Mouse (Mus musculus) stomach, postnatal 0 days (tissue): ENCODE results near the gene Pias1. TPM values are rescaled to one million over a fixed set of nuclear protein-coding genes. Genes with fewer than 3 reads are reported as not detected.

Experiments
- ATAC-seq: fragments of 200-750 bp; cut with Nextera tagmentation; 2 replicates; pipeline ENCODE4 v1.8.0; 2017; ENCODE audit not compliant: low FRiP score, low TSS enrichment
- DNase-seq: peaks from one replicate; pipeline ENCODE4 v3.0.0-alpha.2; 2016; ENCODE audit warnings: low spot score
- H3K27ac ChIP-seq: fragments of 300-500 bp; sonication (generic); replicated peaks from 2 replicates; pipeline ENCODE4 v1.5.1; 2014; ENCODE audit warnings: mild to moderate bottlenecking, control low read depth
- H3K27me3 ChIP-seq: fragments of 300-500 bp; sonication (generic); 2 replicates; pipeline ENCODE4 v1.6.1; 2014; ENCODE audit warnings: low read length; ENCODE audit not compliant: control insufficient read depth, insufficient read depth
- H3K36me3 ChIP-seq: fragments of 300-500 bp; sonication (generic); 2 replicates; pipeline ENCODE4 v1.6.1; 2014; ENCODE audit warnings: low read length, mixed read lengths; ENCODE audit not compliant: control insufficient read depth, insufficient read depth
- H3K4me1 ChIP-seq: fragments of 300-500 bp; sonication (generic); replicated peaks from 2 replicates; pipeline ENCODE4 v1.6.1; 2014; ENCODE audit warnings: antibody characterized with exemption; ENCODE audit not compliant: control insufficient read depth, insufficient read depth
- H3K4me2 ChIP-seq: fragments of 300-500 bp; sonication (generic); replicated peaks from 2 replicates; pipeline ENCODE4 v1.6.1; 2014; ENCODE audit warnings: low read depth, mild to moderate bottlenecking, control low read depth, moderate library complexity
- H3K4me3 ChIP-seq: fragments of 300-500 bp; sonication (generic); 2 replicates; pipeline ENCODE4 v1.5.1; 2014; ENCODE audit warnings: low read depth, low read length, control low read depth
- H3K9ac ChIP-seq: fragments of 300-500 bp; sonication (generic); 2 replicates; pipeline ENCODE4 v1.6.1; 2014; ENCODE audit warnings: mild to moderate bottlenecking, low read length, control low read depth, mixed read lengths
- H3K9me3 ChIP-seq: fragments of 300-500 bp; sonication (generic); 2 replicates; pipeline ENCODE4 v1.6.1; 2016; ENCODE audit warnings: low read length; ENCODE audit not compliant: control insufficient read depth
- CTCF ChIP-seq: IDR thresholded peaks from 2 replicates; pipeline ENCODE4 v1.5.1; 2016; ENCODE audit warnings: antibody characterized with exemption, low read depth, mild to moderate bottlenecking, moderate library complexity
- EP300 ChIP-seq: optimal IDR thresholded peaks from 2 replicates; pipeline ENCODE3; 2016; ENCODE audit warnings: antibody characterized with exemption
- WGBS: fragments of 180-500 bp; shearing (Covaris S2); extraction: QIAGEN DNeasy Blood & Tissue Kit; methylation state at CpG from one replicate; pipeline ENCODE4 v1.1.7; 2014; 5-methylcytosine and 5-hydroxymethylcytosine counted together
- polyA plus RNA-seq: library from polyadenylated mRNA; unstranded; fragments of >200 nt; fragmentation: Nextera tagmentation; extraction: Ambion mirVana; gene quantifications from 2 replicates; pipeline ENCODE4 v1.2.1, GENCODE M21; 2015

The Pias1 gene
- polyA plus RNA-seq, 1 experiment from 2014 or later: 28.4 TPM

DNA sequence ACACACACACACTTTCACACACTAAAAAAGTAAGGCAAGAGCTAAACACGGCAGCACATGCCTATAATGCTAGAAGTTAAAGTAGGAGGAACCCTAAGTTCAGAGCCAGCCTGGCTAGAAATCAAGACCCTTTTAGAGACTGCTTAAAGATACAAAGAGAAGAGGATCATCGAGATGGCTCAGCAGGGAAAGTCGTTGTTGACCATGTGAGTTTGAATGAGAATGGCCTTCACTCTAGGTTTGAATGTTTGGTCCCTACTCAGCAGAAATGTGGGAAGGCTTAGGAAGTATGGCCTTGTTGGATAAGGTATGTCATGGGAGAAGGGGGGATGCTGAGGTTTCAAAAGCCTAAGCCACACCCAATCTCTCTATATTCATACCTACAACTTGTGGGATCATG, 46.8 kb downstream of the Pias1 start:
- DNase-seq (no peak), ATAC-seq (no peak)
- no peak for TF ChIP-seq EP300
- no peak for TF ChIP-seq CTCF
- 78% methylated on average over 3 of the region's 3 CpGs for WGBS
- no peak overlapping the region for H3K9ac ChIP-seq
- no peaks in the 10 kb centered on the region; the same call in 1 of the 2 replicates for H3K4me1 ChIP-seq
- no peaks in the 10 kb centered on the region for H3K36me3 ChIP-seq
- no peak overlapping the region for H3K4me3 ChIP-seq
- H3K4me2 ChIP-seq: no peak overlapping the region
- H3K27me3 ChIP-seq: no peaks in the 10 kb centered on the region
- H3K9me3 ChIP-seq: no peaks in the 10 kb centered on the region
- no peak overlapping the region for H3K27ac ChIP-seq

DNA sequence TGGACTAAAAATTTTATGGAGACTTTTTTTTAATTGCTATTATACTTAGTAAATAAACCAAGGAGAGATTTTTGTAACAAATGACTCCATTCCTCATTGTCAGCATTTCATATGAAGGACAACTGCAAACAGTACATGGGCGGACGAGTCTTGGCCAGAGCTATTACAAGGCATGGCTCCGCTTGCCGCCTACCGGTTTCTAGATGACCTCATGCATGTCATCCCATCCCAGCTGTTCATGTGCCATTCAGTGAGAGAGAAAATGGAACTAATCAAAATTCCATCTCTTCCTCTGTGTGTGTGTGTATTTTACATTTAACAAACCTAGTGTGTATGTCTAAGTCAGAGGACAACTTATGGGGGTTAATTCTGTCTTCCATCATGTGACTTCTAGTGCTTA, 51.9 kb downstream of the Pias1 start:
- WGBS: 69% methylated on average over 5 of the region's 5 CpGs
- ATAC-seq: no peak
- no peak overlapping the region for H3K4me3 ChIP-seq
- no peak overlapping the region for H3K4me2 ChIP-seq
- H3K9me3 ChIP-seq: no peaks in the 10 kb centered on the region
- no peaks in the 10 kb centered on the region for H3K36me3 ChIP-seq
- H3K9ac ChIP-seq: no peak overlapping the region
- TF ChIP-seq CTCF: no peak
- no peak for TF ChIP-seq EP300
- no peaks in the 10 kb centered on the region for H3K27me3 ChIP-seq
- H3K4me1 ChIP-seq: no peaks in the 10 kb centered on the region; the same call in 1 of the 2 replicates
- no peak for DNase-seq
- no peak overlapping the region for H3K27ac ChIP-seq

DNA sequence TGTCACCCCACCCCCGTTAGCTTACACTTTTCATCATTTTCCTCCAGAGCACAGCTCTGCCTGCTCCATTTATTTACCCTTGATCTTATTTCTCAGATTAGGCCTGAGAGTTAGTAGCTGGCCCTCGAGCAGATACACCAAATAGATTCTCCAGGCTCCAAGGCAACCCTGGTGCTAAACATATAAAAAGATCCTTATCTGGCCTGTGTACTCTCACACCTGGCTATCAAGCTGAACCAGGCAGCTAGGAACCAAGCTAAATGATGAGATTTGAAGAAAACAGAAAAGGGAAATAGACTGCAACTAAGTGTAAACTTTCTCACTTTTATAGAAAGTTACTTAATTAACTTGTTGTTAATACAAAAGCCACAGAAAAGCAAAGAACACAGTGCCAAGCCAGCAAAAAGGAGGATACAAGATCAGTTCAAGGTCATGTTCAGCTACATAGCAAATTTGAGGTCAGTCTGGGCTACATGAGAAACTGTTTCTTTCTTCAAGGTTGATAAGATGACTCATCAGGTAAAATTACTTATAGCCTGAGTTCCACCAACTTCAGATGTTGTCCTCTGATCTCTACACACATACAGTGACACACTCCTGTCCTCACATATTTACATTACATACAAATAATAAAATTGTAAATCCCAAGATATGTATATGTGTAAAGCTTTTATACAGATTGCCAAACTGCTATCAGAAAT, 52.9 kb downstream of the Pias1 start:
- Histone ChIP-seq H3K27me3 (no peaks in the 10 kb centered on the region), H3K9ac (no peak overlapping the region), H3K27ac (no peak overlapping the region), H3K4me1 (no peaks in the 10 kb centered on the region; the same call in 1 of the 2 replicates), H3K36me3 (no peaks in the 10 kb centered on the region), H3K9me3 (no peaks in the 10 kb centered on the region), H3K4me3 (no peak overlapping the region), H3K4me2 (no peak overlapping the region)
- WGBS: 37% methylated on average over 2 of the region's 2 CpGs
- ATAC-seq (no peak), DNase-seq (no peak)
- TF ChIP-seq EP300: no peak
- TF ChIP-seq CTCF: no peak

DNA sequence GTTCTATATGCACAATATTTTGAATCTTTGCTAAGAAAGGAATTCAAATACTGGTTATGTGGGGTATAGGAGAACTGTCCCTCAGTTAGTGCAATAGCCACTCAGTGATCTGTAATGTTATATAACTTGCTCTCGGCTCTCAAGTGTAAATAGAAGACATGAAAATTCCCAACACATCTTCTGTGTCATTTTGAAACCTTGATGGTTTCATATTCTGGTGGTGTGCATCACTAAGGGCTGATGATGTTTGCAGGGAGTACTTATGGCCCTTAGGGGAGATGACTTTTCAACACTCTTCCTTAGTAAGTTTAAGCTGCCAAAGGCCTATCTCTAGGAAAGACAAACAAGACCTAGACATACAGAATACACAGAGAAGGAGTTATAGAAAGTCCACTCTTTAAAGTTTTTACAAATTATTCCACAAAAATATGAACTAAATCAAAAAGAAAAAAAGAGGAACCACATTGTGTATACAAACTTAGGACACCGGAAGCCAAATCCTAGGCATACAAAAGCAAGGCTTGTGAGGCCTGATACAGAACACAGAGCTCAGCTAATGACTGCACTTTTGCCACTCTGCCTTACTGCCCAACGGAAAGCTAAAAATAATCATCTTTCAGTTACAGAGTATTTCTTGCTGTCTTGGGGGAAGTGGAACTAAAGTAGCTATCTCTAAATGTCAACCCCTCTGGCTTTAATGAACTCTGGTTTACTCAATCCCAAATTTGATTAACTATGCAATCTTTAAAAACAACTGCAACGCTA, 55.0 kb downstream of the Pias1 start:
- Histone ChIP-seq H3K4me1 (no peaks in the 10 kb centered on the region; the same call in 1 of the 2 replicates), H3K4me2 (no peak overlapping the region), H3K9me3 (no peaks in the 10 kb centered on the region), H3K4me3 (no peak overlapping the region), H3K9ac (no peak overlapping the region), H3K27ac (no peak overlapping the region), H3K36me3 (no peaks in the 10 kb centered on the region), H3K27me3 (no peaks in the 10 kb centered on the region)
- TF ChIP-seq CTCF (no peak), EP300 (no peak)
- WGBS: 48% methylated on average over 4 of the region's 4 CpGs
- DNase-seq (no peak), ATAC-seq (no peak)

DNA sequence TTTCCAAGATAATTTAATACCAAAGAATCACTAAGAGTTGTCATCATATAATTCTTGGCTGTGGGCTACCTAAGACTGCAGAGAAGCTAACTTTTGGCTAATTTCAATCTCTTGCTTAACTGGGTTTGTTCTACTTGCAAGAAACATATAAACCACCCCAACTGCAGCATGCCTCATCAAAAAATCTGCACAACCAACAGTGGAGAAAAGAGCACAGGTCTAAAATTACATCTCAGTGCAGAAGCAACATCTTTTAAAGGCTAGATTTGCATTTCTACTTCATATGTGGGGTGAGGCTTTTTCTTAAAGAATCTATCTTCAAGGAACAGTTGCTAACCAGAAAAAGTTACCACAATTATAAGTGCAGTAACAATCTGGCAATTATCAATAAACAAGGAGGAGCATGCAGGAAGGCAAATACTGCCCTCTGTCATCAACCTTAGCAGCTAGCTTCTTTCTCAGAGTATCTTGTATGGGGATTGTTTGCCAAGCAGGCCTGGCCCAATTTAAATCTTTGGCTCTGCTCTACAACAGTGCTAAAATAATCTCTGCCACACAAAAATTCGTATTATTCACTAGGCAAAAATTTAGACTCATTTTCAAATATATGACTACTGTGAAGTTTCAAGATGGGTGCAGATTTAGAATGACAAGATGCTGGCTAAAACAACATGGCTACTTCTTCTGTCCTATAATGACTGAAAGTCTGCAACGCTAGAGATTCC, 62.7 kb downstream of the Pias1 start:
- no peak overlapping the region for H3K4me3 ChIP-seq
- H3K27me3 ChIP-seq: no peaks in the 10 kb centered on the region
- TF ChIP-seq CTCF: no peak
- no peak for TF ChIP-seq EP300
- no peaks in the 10 kb centered on the region for H3K36me3 ChIP-seq
- no peak for ATAC-seq
- H3K4me2 ChIP-seq: no peak overlapping the region
- H3K9me3 ChIP-seq: no peaks in the 10 kb centered on the region
- no peak for DNase-seq
- 67% methylated on average over 2 of the region's 2 CpGs for WGBS
- no peak overlapping the region for H3K9ac ChIP-seq
- no peak overlapping the region for H3K27ac ChIP-seq
- peaks cover 2% of the 10 kb centered on the region; the same call in 1 of the 2 replicates for H3K4me1 ChIP-seq
